Mouse (Mus musculus) cortical plate, adult 2 months (tissue): ENCODE results near the gene Mymk.

Experiments
- CTCF ChIP-seq: fragments of 200-500 bp; IDR thresholded peaks from 2 replicates; pipeline ENCODE4 v1.5.1; 2011; ENCODE audit warnings: mild to moderate bottlenecking, control low read depth, low read length; ENCODE audit not compliant: insufficient read depth; ENCODE audit errors: extremely low read depth
- POLR2A ChIP-seq: fragments of 200-500 bp; IDR thresholded peaks from 2 replicates; pipeline ENCODE4 v1.6.1; 2011; ENCODE audit warnings: mild to moderate bottlenecking, low read length, control low read depth; ENCODE audit not compliant: insufficient read depth; ENCODE audit errors: extremely low read depth

- TF ChIP-seq CTCF, result no peak
- TF ChIP-seq POLR2A, result peak; percentile 3; the same call in 1 of the 2 replicates
These were observed 49.4 kb downstream of the Mymk start for GRCm38 (mm10) chr2:27022612-27023011.
